Mouse (Mus musculus) liver, postnatal 0 days (tissue): ENCODE measurements around the gene Actl10.

Experiments used
- CTCF ChIP-seq: sonication (generic); IDR thresholded peaks from 2 replicates; pipeline ENCODE4 v1.5.1; 2016; ENCODE audit warnings: antibody characterized with exemption, low read depth
- EP300 ChIP-seq: IDR thresholded peaks from 2 replicates; pipeline ENCODE4 v1.6.1; 2016; ENCODE audit warnings: antibody characterized with exemption, low read depth, mild to moderate bottlenecking

DNA sequence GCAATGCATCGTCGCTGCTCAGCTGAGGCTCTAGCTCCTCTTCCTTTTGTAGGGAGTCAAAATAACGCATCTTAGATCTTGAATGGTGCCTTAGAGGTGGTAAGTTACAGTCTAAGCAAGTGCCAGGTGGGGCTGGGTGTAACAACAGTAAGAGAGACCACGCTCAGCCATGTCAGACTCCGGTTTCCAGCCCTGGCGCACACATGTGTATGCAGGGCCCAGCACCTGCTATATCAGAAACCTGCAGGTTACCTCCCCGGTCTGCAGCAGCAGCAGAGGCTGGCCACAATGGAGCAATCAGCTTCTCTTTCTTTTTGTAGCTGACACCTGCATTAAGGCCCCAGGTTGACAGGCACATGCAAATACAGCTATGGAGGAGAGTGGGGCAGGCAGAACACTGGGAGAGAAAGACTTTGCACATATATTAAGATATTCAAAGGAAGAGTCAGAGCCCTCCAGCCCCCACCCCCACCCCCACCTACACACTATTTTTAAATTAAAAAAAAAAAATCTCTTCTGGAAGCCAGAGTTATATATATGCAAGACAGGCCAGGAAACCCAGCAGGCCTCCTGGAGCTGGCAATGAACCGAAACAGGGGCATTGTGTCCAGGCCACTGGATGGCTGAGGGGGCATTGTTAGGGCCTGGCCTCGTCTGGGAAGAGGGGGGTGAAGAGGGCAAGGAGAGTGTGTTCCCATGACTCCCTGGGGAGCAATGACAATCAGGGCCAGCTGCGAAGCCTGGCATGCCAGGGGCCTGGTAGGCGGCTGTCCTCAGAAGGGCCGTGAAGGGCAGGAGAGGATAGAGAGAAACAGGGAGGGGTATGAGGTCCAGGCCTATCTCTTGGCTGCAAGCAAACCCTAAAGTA lies 25.5 kb downstream of the Actl10 start:
- no peak for TF ChIP-seq CTCF
- no peak for TF ChIP-seq EP300
